Mouse (Mus musculus) monocyte, adult 5-6 weeks (primary cell): ENCODE results near the gene Nudt13. TPM values are rescaled to one million over a fixed set of nuclear protein-coding genes. Genes with fewer than 3 reads are reported as not detected.
A peak's percentile ranks its signal among the peaks of the same experiment; 100 is the strongest.
"Not testable (repeated sequence)": the region's sequence is repeated elsewhere in the genome, so short reads cannot be mapped to it uniquely, and the experiment has no call there.

Experiments
- ATAC-seq: fragments of 153-309, 156-312 bp; replicated peaks from 2 replicates; pipeline ENCODE4 v1.8.0; 2017; ENCODE audit warnings: mild to moderate bottlenecking; ENCODE audit not compliant: low TSS enrichment, insufficient number of reproducible peaks, severe bottlenecking, poor library complexity, low FRiP score
- total RNA-seq: library from RNA; stranded (forward); fragments of 200-1000, 200-491, 200-594 nt; gene quantifications from 3 replicates; pipeline ENCODE4 v1.2.3, GENCODE M21; 2017

Gene Nudt13
- total RNA-seq: 14.6 to 42.4 TPM (median 23.3 TPM) in 3 replicates

- peak; percentile 97 for ATAC-seq
Measured at GRCm38 (mm10) chr14:20294117-20294892, at the start of gene Nudt13. Nudt13 (plus strand) TSS chr14:20294697.

GRCm38 (mm10) chr14:20245318-20245717, 49.2 kb upstream of the Nudt13 start:
- ATAC-seq: no peak

- ATAC-seq: no peak
Measured at GRCm38 (mm10) chr14:20245861-20246260, 48.6 kb upstream of the Nudt13 start.

- ATAC-seq: no peak
Measured at GRCm38 (mm10) chr14:20246811-20247266, 47.7 kb upstream of the Nudt13 start.

- ATAC-seq: no peak
Measured at GRCm38 (mm10) chr14:20248001-20248400, 46.5 kb upstream of the Nudt13 start.

DNA sequence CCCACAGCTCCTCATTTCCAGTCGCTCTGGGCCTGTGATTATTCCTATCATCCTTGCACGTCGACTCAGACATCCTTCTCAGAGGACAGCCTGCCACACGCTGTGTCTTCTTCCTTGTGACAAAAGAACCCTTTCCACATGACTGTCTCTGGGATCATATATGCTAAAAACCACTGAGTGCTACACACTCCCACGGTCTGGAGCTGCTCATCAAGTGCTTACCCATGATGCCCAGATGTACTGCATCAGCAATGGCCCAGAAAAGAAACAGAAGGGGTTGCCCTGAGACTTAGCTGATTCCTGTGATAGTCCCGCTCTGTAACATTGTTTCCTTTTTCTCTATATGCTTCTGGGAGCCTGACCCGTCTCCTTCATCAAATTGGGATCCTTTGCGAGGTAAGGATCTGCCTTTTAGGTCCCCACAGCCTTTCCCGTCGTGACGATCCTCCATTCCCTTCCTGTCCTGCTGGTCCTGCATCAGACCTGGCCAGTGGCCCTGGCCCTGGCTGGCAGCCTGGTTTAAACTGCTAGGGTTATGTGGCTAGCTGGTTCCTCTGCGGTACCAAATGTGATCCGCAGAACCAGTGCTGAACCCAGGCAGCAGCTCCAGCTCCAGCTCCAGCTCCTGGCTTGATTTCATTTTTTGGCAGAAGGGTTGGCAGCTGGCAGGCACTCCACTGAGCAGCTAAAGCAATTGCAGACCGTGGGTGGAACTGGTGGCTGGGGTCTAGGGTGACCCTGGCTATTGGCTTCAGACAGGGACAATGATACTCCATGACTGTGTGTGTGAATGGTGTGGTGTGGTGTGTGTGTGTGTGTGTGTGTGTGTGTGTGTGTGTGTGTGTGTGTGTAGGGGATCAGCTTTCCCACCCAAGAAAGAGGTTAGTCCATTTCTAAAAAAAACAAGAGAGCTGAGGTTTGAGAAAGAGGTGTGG, 44.0 kb upstream of the Nudt13 start:
- no peak for ATAC-seq

DNA sequence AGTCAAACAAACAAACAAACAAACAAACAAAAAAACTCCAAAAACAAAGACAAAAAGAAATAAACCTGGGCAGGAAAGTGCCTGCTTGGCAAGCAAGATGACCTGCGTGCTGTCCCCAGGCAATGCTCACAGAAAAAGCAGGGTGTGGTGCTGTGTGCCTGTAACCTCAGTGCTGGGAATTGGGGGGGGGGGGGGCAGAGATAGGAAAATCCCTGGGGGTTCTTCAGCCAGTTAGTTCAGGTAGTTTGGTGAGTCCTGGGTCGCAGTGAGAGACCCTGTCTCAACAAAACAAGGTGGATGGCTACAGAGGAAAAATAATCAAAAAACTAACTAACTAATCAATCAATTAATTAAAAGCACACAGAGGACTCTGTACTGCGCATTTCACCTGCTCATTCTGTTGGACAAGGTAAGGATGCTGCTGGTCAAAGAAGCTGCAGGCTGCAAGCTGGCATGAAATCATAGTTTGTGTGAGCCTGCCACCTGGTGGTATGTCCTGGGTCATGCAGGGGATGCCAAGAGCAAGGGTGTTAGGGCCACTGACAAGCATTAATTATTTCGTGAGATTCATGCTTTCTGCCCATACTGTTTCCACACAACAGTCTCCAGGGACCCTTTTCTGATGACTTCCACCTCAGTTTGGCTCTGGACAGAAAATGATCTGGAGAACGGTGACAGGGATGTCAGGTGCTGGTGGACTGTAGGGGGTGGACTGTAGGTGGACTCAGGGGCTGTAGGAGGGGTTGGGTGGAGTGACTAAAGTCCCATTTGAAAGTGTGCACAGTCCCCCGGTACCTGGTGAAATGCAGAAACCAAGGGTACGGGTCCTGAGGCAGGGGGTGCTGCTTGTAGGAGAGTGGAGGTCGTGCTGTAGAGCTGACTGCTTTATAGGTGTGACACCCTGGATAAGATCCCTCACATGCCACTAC, 36.0 kb upstream of the Nudt13 start:
- ATAC-seq: 0 out of 2 replicates have a peak, but pooled peaks have one; percentile 64

DNA sequence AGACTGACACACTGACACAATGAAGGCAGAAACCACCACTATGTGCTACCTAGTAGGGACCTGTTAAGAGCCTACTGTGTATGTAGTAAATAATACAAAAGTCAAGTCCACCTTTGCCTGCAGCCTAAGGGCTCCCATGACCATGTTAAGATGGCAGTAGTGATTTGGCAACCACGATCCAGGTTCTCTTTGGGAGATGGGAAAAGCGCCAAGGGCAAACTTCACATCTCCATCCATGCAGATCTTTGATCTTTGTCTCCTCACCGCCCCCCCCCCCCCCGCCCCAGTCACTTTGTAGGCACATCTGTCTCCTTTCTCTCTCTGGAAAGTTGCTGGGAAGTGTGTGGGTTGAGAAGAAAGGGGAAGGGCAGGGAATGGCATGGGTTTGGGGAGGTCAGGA, 32.2 kb upstream of the Nudt13 start:
- no peak for ATAC-seq

- no peak for ATAC-seq
Measured at GRCm38 (mm10) chr14:20268421-20268820, 26.1 kb upstream of the Nudt13 start.

DNA sequence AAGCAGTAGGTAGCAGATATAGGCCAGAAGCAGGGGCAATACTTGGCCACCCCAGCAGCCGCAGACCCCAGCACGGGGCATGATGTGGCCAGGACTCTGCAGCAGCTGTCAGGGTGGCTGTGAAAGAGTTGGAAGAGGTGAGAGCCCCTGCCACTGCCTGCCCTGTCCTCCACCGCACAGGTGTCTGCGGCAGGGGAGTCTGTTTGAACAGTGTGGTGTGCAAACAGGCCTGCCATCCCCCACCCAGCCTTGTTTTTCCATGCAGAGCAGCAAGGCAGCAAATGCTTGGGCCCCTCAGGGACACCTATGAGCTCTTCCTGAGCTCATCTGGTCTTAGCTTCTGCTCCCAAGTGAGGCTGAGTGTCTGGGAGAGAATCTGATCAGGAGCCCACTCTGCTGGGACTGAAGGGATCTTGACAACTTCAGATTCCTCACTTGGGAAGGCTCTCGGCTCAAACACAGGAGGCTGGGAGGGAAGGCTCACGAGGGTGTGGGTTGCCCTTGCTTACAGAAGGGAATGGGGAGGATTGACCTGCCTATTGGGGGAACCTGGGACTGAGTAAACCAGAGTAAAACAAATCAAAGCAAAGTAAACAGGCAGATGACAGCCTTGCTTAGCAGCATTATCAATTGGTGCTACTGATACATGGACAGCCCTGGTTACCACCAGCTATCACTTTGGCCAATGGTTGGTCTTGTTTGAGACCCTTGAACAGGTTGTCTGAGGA, 25.3 kb upstream of the Nudt13 start, which contains the start of gene Kcnk16:
Gene Kcnk16 (minus strand): TSS at position 118 of the 728 bp plus-strand sequence.
- ATAC-seq: no peak

- no peak for ATAC-seq
Measured at GRCm38 (mm10) chr14:20291391-20291790, 3.1 kb upstream of the Nudt13 start.

DNA sequence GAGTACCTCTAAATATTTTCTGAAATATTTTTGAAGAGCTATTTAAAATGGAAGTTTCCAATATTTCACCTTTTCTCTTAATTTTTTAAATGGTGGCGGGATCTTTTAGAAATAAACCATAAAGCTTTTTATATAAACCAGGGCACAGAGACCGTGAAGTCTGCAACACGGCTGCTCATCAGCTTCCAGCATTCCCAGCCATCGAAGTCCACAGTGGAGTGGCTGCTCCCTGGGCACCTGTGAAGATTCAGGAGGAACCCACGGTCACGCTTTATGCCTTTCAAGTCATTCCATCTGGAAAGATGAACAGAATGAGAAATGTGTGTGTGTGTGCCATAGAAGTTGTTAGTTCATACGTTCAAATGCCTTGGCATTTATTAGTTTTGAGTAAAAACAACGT, 450 bp downstream of the Nudt13 start:
- ATAC-seq: no peak

- no peak for ATAC-seq
Measured at GRCm38 (mm10) chr14:20297616-20298015, 3.1 kb downstream of the Nudt13 start.

- ATAC-seq: peak; percentile 69
Measured at GRCm38 (mm10) chr14:20298131-20298530, 3.6 kb downstream of the Nudt13 start.

- not testable (repeated sequence) for ATAC-seq
Measured at GRCm38 (mm10) chr14:20305085-20305484, 10.6 kb downstream of the Nudt13 start.

DNA sequence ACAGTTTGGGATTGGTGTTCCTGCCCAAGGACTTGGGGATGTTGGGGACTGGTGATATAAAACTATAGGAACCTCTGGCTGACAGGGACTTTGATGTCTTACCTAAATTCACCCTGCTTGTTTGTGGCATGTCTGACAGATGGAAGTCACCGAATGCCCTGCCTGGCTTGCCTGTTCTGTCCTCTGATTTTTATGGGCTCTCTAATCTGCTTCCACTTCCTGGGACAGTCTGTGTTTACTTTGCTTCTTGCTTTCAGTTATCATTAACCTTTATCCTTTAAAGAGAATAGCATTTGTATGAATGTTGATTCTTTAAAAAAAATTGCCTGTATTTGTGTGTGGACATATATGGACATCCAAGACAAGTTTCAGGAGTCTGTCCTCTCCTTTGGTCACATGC, 20.6 kb downstream of the Nudt13 start:
- no peak for ATAC-seq

GRCm38 (mm10) chr14:20319420-20319819, 24.9 kb downstream of the Nudt13 start:
- ATAC-seq: no peak

DNA sequence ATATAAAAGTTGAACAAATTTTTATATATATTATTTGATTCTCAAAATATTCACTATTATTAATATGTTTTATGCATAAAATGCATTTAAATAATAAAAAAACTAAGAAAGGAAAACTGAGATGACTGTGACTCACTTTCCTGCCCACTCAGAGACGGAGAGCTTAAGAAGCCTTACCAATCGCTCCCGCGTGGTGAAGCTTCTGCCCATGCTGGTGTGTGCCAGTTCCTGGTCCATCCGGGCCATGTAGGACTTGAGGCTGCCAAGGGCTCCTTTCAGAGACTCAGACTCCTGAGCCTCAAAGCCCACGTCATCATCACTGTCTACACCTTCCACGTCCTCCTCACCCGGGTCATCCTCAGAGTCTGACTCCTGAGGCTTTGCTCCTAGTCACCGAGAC, 29.7 kb downstream of the Nudt13 start:
- ATAC-seq: no peak
